Mouse (Mus musculus) heart, adult 2 months (tissue): ENCODE measurements at regions not wholly inside any gene's neighbourhood (a gene's known extent, or its start where the extent isn't known, plus 50 kb on each side); places are given as distances from the start of the nearest gene placed in this dataset.

Source experiments
- EP300 ChIP-seq: fragments of 200-500 bp; IDR thresholded peaks from 2 replicates; pipeline ENCODE4 v1.6.1; 2011; ENCODE audit warnings: low read depth, low read length, control low read depth; ENCODE audit not compliant: insufficient read depth
- POLR2A ChIP-seq: fragments of 200-500 bp; IDR thresholded peaks from 2 replicates; pipeline ENCODE4 v1.6.1; 2011; ENCODE audit warnings: mild to moderate bottlenecking, low read depth, low read length, control low read depth; ENCODE audit not compliant: insufficient read depth

DNA sequence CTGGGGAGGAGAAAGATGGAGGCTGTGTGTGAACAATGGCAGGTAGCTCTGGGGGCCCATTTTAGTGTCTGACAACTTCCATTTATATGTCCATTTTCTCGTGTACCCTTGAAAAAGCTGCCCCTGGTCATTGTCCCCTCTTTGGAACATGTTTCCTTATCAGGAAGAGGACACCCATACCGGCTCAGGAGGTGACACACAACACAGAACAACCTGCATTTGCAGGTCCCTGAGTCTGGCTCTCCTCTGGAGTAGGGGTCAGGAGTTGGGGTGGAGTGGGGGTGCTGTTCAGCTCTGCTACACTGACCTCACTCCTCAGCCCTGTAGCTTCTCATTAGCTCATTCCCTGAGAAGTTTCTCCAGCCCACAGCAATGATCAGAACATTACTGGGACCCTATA, 61.7 kb upstream of the Stx16 start:
- TF ChIP-seq POLR2A (no peak), EP300 (no peak)
